Mouse (Mus musculus) myocyte (in vitro differentiated cells): ENCODE data around the gene Vapb.

Experiments
- MAX ChIP-seq: IDR thresholded peaks from one replicate; pipeline ENCODE4 v1.6.1; 2011; ENCODE audit warnings: low read depth, mild to moderate bottlenecking, control low read depth
- MYOD1 ChIP-seq, 3 experiments: IDR thresholded peaks; one replicate each; pipeline ENCODE4 v1.6.1; 2011; ENCODE audit warnings: control low read depth in 2 of 3, low read depth in 2 of 3, mild to moderate bottlenecking in 2 of 3, moderate library complexity in 1 of 3; ENCODE audit not compliant: insufficient read length in 2 of 3, control insufficient read depth in 1 of 3
- MYOG ChIP-seq, 3 experiments: IDR thresholded peaks; one replicate each; pipeline ENCODE4 v1.6.1; 2011; ENCODE audit warnings: control low read depth in 2 of 3, low read depth in 2 of 3, mild to moderate bottlenecking in 2 of 3; ENCODE audit not compliant: insufficient read length in 2 of 3, control insufficient read depth in 1 of 3, insufficient read depth in 1 of 3
- POLR2A ChIP-seq: IDR thresholded peaks from one replicate; pipeline ENCODE4 v1.6.1; 2011; ENCODE audit warnings: low read depth, mild to moderate bottlenecking, control low read depth, moderate library complexity; ENCODE audit not compliant: insufficient read length
- POLR2AphosphoS2 ChIP-seq: IDR thresholded peaks from one replicate; pipeline ENCODE4 v1.6.1; 2011; ENCODE audit warnings: low read depth, control low read depth; ENCODE audit not compliant: insufficient read length
- REST ChIP-seq: IDR thresholded peaks from one replicate; pipeline ENCODE4 v1.6.1; 2011; ENCODE audit warnings: mild to moderate bottlenecking, control low read depth, moderate library complexity; ENCODE audit not compliant: insufficient read depth, insufficient read length
- TCF12 ChIP-seq: IDR thresholded peaks from one replicate; pipeline ENCODE4 v1.6.1; 2011; ENCODE audit warnings: mild to moderate bottlenecking, control low read depth; ENCODE audit not compliant: poor library complexity, insufficient read depth, severe bottlenecking
- USF1 ChIP-seq: IDR thresholded peaks from one replicate; pipeline ENCODE4 v1.6.1; 2011; ENCODE audit warnings: low read depth, mild to moderate bottlenecking, control low read depth, moderate library complexity

DNA sequence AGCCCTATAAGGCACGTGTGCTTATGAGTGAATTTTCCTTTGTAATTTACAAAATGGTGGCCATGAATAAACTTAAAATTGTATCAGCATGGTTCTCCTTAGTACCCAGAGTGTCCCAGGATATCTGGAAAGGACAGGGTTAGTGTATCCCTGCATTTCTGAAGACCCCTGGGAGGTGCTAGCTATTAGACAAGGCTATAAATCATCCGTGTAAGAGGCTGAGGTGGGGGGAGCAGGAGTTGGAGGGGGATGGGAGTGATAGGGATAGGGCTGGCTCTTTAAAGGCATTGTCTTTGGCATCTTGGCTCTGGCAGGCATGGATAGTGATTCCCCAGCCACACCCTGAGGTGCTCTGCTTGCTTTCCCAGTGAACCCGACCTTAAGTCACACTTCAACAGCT is 27.3 kb downstream of the Vapb start:
- TF ChIP-seq POLR2A (no peak), MYOD1 (IDR thresholded peaks at IDR 0.05; ENCODE audit: control insufficient read depth in 1 of 3, insufficient read length in 2 of 3, low read depth in 2 of 3) (no peak), MYOG (IDR thresholded peaks at IDR 0.05; ENCODE audit: control insufficient read depth in 1 of 3, insufficient read depth in 1 of 3, insufficient read length in 2 of 3, low read depth in 2 of 3) (no peak), MAX (no peak), USF1 (no peak), POLR2AphosphoS2 (no peak), TCF12 (no peak), REST (no peak)
